Mouse (Mus musculus) lung, embryonic 16.5 days (tissue): ENCODE measurements around the gene Trio. TPM values are rescaled to one million over a fixed set of nuclear protein-coding genes. Genes with fewer than 3 reads are reported as not detected.

Experiments
- ATAC-seq: fragments of 200-750 bp; cut with Nextera tagmentation; 2 replicates; pipeline ENCODE4 v1.8.0; 2017; ENCODE audit warnings: low read depth, mild to moderate bottlenecking, moderate library complexity
- H3K27ac ChIP-seq: fragments of 300-500 bp; sonication (generic); 2 replicates; pipeline ENCODE4 v1.5.1; 2014; ENCODE audit warnings: mild to moderate bottlenecking, control low read depth, low read length
- H3K27me3 ChIP-seq: fragments of 300-500 bp; sonication (generic); 2 replicates; pipeline ENCODE4 v1.6.1; 2014; ENCODE audit warnings: low read depth, low read length, mixed read lengths; ENCODE audit not compliant: control insufficient read depth, insufficient read depth
- H3K36me3 ChIP-seq: fragments of 300-500 bp; sonication (generic); 2 replicates; pipeline ENCODE4 v1.6.1; 2014; ENCODE audit warnings: low read length; ENCODE audit not compliant: control insufficient read depth, insufficient read depth
- H3K4me1 ChIP-seq: fragments of 300-500 bp; sonication (generic); replicated peaks from 2 replicates; pipeline ENCODE4 v1.6.1; 2014; ENCODE audit warnings: low read length, mixed read lengths; ENCODE audit not compliant: control insufficient read depth, insufficient read depth
- H3K4me2 ChIP-seq: fragments of 300-500 bp; sonication (generic); 2 replicates; pipeline ENCODE4 v1.6.1; 2014; ENCODE audit warnings: low read depth, low read length, control low read depth
- H3K4me3 ChIP-seq: fragments of 300-500 bp; sonication (generic); 2 replicates; pipeline ENCODE4 v1.5.1; 2014; ENCODE audit warnings: mild to moderate bottlenecking, low read length, control low read depth
- H3K9ac ChIP-seq: fragments of 300-500 bp; sonication (generic); 2 replicates; pipeline ENCODE4 v1.6.1; 2014; ENCODE audit warnings: low read length, control low read depth
- H3K9me3 ChIP-seq: fragments of 300-500 bp; sonication (generic); 2 replicates; pipeline ENCODE4 v1.6.1; 2016; ENCODE audit warnings: low read length; ENCODE audit not compliant: control insufficient read depth
- WGBS: fragments of 180-500 bp; shearing (Covaris S2); extraction: QIAGEN DNeasy Blood & Tissue Kit; methylation state at CpG from one replicate; pipeline ENCODE4 v1.1.7; 2014; 5-methylcytosine and 5-hydroxymethylcytosine counted together
- polyA plus RNA-seq: library from polyadenylated mRNA; unstranded; fragments of >200 nt; fragmentation: Nextera tagmentation; extraction: Ambion mirVana; gene quantifications from 2 replicates; pipeline ENCODE4 v1.2.1, GENCODE M21; 2015

Trio gene
- polyA plus RNA-seq, 1 experiment from 2014 or later, result 16.4 TPM

DNA sequence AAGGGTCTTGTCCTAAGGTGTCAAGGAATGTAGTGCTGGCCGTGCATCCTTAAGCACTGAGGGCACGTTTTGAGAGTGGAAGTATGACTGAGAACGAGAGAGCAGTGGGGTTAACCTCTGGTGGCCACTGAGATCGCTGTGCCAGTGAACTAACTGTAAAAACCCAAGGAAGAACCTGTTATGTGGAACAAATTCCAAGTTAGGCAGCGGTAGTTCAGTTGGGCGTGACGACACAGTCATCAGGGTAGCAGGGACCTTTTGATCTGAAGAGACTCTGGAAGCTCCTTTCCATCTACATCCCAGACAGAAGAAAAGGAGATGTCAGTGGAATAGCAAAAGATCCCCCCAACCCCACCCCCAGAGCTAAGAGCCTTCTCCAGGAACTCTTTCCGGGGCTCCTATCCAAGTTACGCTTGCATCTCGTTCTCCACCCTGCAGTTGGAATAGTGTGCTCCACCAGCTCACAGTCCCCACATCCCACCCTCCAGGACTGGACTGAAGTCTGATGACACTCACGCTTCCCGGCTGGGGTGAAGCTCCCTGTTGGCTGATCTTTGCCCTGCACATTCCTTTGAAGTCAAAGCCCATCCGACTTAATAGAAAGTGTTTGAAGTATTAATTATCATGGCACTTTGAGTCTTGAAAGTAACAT, 38.6 kb upstream of the Trio start:
- WGBS, result 64% methylated on average over 13 of the region's 13 CpGs
- Histone ChIP-seq H3K27me3 (no peaks in the 10 kb centered on the region), H3K4me3 (no peak overlapping the region), H3K4me2 (no peak overlapping the region), H3K9ac (no peak overlapping the region), H3K4me1 (no peaks in the 10 kb centered on the region), H3K27ac (no peak overlapping the region), H3K36me3 (no peaks in the 10 kb centered on the region), H3K9me3 (no peaks in the 10 kb centered on the region)
- no peak for ATAC-seq

DNA sequence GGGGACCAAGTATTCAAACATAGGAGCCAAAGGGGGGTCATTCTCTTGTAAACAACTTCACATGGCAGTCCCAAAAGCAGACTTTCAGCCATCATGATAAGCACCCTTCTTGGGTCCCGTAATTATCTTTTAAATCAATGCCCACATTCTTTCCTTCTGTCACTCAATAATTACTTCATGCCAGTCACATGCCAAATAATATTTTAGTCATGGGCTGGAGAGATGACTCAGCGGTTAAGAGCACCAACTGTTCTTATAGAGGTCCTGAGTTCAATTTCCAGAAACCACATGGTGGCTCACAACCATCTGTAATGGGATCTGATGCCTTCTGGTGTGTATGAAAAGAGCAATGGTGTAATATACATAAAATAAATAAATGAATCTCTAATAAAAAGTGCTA, 37.8 kb upstream of the Trio start:
- no peak for ATAC-seq

DNA sequence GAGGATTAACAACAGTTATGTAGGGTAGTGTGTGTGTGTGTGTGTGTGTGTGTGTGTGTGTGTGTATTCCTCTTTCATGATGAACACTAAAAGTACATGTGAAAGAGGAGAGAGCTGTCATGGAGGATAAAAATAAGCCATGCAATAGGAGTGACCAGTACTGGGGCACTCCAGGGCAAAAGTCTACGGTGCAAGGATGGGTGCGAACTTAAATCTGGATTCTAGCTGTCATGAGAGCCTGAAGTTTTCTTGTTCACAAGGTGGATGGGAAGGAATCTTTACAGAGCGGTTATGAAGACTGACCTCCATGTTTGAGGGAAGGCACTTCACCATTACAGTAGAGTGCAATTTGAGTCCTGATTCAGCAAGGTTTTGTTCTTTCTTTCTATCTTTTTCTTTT, 36.4 kb upstream of the Trio start:
- H3K36me3 ChIP-seq, result no peaks in the 10 kb centered on the region
- H3K4me1 ChIP-seq, result no peaks in the 10 kb centered on the region
- no peaks in the 10 kb centered on the region for H3K27me3 ChIP-seq
- no peak overlapping the region for H3K27ac ChIP-seq
- no peak overlapping the region for H3K4me3 ChIP-seq
- H3K4me2 ChIP-seq, result no peak overlapping the region
- H3K9ac ChIP-seq, result no peak overlapping the region
- no peak for ATAC-seq
- 89% methylated on average over 3 of the region's 3 CpGs for WGBS
- H3K9me3 ChIP-seq, result no peaks in the 10 kb centered on the region

More for the DNA sequence above, 37.8 kb upstream of the Trio start:
- Histone ChIP-seq H3K27ac (no peak overlapping the region), H3K36me3 (no peaks in the 10 kb centered on the region), H3K9me3 (no peaks in the 10 kb centered on the region), H3K4me2 (no peak overlapping the region), H3K9ac (no peak overlapping the region), H3K4me3 (no peak overlapping the region), H3K27me3 (no peaks in the 10 kb centered on the region), H3K4me1 (no peaks in the 10 kb centered on the region)
- 92% methylated on average over 2 of the region's 2 CpGs for WGBS

DNA sequence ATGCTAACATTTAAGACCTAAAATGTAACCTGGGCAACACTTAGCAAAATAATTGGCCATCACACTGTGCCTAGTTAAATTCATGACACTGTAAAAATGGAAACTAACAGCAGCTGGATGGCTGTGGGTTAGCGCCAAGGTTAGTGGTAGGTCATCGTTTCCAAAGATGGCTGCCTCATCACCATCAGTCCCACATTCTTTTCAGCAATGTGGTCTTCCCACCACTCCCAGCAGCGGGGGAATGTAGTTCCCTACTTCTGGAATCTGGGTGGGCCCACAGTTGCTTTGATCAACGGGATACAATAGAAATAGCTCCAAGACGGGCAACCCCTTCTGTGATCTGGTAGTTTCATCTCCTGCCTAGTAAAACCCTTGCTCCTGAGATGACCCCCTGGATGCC, 35.3 kb upstream of the Trio start:
- H3K4me2 ChIP-seq, result no peak overlapping the region
- no peak overlapping the region for H3K27ac ChIP-seq
- no peak overlapping the region for H3K9ac ChIP-seq
- no peaks in the 10 kb centered on the region for H3K4me1 ChIP-seq
- no peaks in the 10 kb centered on the region for H3K27me3 ChIP-seq
- WGBS, result 82% methylated on average over 5 of the region's 5 CpGs
- ATAC-seq, result no peak
- no peak overlapping the region for H3K4me3 ChIP-seq
- no peaks in the 10 kb centered on the region for H3K9me3 ChIP-seq
- H3K36me3 ChIP-seq, result no peaks in the 10 kb centered on the region

DNA sequence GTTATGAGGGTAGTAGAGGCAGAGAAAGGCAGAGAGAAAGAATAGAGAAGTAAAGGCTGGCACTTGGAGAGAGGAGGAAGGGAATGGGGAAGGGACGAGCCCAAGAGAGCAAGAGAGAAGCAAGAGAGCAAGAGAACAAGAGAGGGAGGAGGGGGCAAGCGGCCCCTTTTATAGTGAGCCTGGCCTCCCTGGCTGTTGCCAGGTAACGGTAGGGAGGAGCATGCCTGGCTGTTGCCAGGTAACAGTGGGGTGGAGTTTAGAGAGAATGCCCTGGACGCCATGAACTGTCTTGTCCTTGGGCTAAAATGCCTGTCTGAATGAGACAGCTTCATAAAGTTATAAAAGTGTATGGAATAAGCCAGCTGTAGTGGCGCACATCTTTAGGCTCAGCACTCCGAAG, 34.8 kb upstream of the Trio start:
- no peak overlapping the region for H3K27ac ChIP-seq
- no peaks in the 10 kb centered on the region for H3K9me3 ChIP-seq
- H3K9ac ChIP-seq, result no peak overlapping the region
- no peak overlapping the region for H3K4me3 ChIP-seq
- no peaks in the 10 kb centered on the region for H3K4me1 ChIP-seq
- ATAC-seq, result no peak
- no peaks in the 10 kb centered on the region for H3K27me3 ChIP-seq
- no peaks in the 10 kb centered on the region for H3K36me3 ChIP-seq
- H3K4me2 ChIP-seq, result no peak overlapping the region
- WGBS, result 53% methylated on average over 6 of the region's 6 CpGs

DNA sequence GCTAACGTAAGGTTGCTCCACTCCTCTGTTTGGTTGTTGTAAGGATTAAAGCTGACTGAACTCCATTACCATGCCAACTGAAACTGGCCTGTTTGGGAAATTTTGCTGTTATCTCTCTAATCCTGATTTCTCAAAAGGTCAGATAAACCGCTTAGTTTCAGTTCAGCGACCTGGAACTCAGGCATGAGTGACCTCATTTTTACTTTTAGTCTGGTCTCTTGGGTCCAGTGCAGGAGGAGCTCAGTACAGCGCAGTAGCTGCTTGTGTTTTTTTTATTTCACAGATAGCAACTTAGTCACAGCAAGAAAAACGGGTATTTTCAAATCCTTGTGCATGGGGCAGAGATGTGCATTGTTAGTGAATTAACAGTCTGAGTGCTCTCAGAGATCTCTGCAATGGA, 31.9 kb upstream of the Trio start:
- no peak overlapping the region for H3K27ac ChIP-seq
- H3K4me2 ChIP-seq, result no peak overlapping the region
- H3K9me3 ChIP-seq, result no peaks in the 10 kb centered on the region
- H3K9ac ChIP-seq, result no peak overlapping the region
- 54% methylated on average over 5 of the region's 5 CpGs for WGBS
- no peak for ATAC-seq
- no peaks in the 10 kb centered on the region for H3K36me3 ChIP-seq
- no peaks in the 10 kb centered on the region for H3K27me3 ChIP-seq
- no peaks in the 10 kb centered on the region for H3K4me1 ChIP-seq
- H3K4me3 ChIP-seq, result no peak overlapping the region

DNA sequence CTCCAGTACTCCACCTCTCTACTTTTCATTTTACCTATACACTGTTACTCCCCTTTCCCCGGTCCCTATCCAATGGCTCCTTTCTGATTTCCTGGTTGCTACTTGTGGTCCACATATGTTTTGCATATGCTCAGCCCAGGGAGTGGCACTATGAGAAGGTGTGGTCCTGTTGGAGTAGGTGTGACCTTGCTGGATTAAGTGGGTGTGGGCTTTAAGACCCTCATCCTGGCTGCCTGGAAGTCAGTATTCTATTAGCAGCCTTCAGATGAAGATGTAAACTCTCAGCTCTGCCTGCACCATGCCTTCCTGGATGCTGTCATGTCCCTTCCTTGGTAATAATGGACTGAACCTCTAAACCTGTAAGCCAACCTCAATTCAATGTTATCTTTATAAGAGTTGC, 29.1 kb upstream of the Trio start:
- Histone ChIP-seq H3K36me3 (no peaks in the 10 kb centered on the region), H3K4me2 (no peak overlapping the region), H3K9ac (no peak overlapping the region), H3K4me3 (no peak overlapping the region), H3K27ac (no peak overlapping the region), H3K27me3 (no peaks in the 10 kb centered on the region), H3K9me3 (no peaks in the 10 kb centered on the region), H3K4me1 (no peaks in the 10 kb centered on the region)
- 94% methylated on average over 1 of the region's 1 CpGs for WGBS
- ATAC-seq, result no peak

DNA sequence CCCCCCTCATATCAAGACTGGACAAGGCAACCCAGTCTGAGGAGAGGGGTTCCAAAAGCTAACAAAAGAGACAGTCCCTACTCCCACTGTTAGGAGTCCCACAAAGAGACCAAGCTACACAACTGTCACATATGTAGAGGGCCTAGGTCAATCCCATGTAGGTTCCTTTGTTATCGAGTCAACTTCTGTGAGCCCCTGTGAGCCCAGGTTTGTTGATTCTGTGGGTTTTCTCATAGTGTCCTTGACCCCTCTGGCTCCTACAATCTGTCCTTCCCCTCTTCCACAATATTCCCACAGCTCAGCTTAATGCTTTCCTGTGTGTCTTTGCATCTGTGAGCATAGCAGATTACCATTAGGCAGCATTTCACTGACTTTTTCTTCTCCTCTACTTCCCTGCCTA, 28.5 kb upstream of the Trio start:
- no peak for ATAC-seq
- H3K36me3 ChIP-seq, result no peaks in the 10 kb centered on the region
- H3K27me3 ChIP-seq, result no peaks in the 10 kb centered on the region
- H3K4me3 ChIP-seq, result no peak overlapping the region
- H3K4me2 ChIP-seq, result no peak overlapping the region
- 33% methylated on average over 1 of the region's 1 CpGs for WGBS
- H3K9me3 ChIP-seq, result no peaks in the 10 kb centered on the region
- no peaks in the 10 kb centered on the region for H3K4me1 ChIP-seq
- H3K9ac ChIP-seq, result no peak overlapping the region
- H3K27ac ChIP-seq, result no peak overlapping the region

DNA sequence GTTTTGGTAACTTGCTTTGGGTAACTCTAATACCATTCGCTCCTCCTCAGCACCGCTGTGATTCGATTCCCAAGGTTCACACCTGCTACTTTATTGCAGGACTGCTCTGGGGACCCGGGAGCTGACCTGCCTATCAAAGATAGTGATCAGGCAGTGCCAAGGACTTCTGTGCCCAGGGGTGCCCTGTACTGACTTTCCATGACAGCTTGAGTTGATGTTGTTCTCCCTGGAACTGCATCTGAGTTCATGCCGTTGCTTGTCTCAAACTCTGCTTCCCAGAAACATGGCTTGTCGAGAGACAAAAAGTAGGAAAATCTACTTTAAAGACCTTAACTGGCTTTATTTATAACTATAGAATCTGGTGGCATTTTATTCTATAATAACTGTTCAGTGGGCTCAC, 27.6 kb upstream of the Trio start:
- Histone ChIP-seq H3K4me2 (no peak overlapping the region), H3K9ac (no peak overlapping the region), H3K36me3 (no peaks in the 10 kb centered on the region), H3K4me3 (no peak overlapping the region), H3K27me3 (no peaks in the 10 kb centered on the region), H3K9me3 (no peaks in the 10 kb centered on the region), H3K27ac (no peak overlapping the region), H3K4me1 (no peaks in the 10 kb centered on the region)
- WGBS, result 61% methylated on average over 6 of the region's 6 CpGs
- ATAC-seq, result no peak

DNA sequence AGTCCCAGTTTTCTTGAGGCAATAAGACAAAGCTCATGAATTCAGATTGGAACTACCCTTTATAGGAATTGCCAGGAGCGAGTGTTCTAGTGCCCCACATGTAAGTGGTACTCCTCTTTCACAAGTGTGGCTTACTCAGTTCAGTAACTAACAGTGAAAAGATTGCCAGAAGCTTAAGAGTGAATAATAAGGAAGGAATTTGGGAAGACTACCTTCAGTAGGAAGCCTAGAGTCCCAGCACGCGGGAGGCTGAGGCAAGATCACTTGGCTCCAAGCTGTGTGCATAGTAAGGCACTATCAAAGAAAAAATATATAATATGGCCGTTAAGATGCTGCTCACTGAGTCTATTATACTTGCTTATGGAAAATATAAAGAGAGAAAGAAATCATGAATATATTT, 26.2 kb upstream of the Trio start:
- Histone ChIP-seq H3K36me3 (no peaks in the 10 kb centered on the region), H3K4me1 (no peaks in the 10 kb centered on the region), H3K4me3 (no peak overlapping the region), H3K27me3 (no peaks in the 10 kb centered on the region), H3K27ac (no peak overlapping the region), H3K9ac (no peak overlapping the region), H3K9me3 (no peaks in the 10 kb centered on the region), H3K4me2 (no peak overlapping the region)
- no peak for ATAC-seq
- 66% methylated on average over 4 of the region's 4 CpGs for WGBS
